Mouse (Mus musculus) inflammation-experienced regulatory T-cells, adult 6 months (primary cell): ENCODE results near the gene Gpr21. TPM values are rescaled to one million over a fixed set of nuclear protein-coding genes. Genes with fewer than 3 reads are reported as not detected.
"Not testable (repeated sequence)": the region's sequence is repeated elsewhere in the genome, so short reads cannot be mapped to it uniquely, and the experiment has no call there.

Source experiments
- ATAC-seq: one replicate; pipeline ENCODE4 v1.8.0; 2017
- polyA plus RNA-seq, 3 experiments: library from polyadenylated mRNA; unstranded; fragments of 100-300 nt; shearing (Covaris generic); gene quantifications; one replicate each; pipeline ENCODE4 v1.2.1; 2017

Gene Gpr21
- 1 to 10 TPM; 1.0 to 2.2 (median 1.4) TPM for polyA plus RNA-seq

- ATAC-seq: no peak
Observed at GRCm38 (mm10) chr2:37516030-37516710, at the start of gene Gpr21. Gene Gpr21 (plus strand): TSS chr2:37516332.

GRCm38 (mm10) chr2:37479559-37479958 is 36.6 kb upstream of the Gpr21 start:
- no peak for ATAC-seq

GRCm38 (mm10) chr2:37480039-37480438 is 36.1 kb upstream of the Gpr21 start:
- ATAC-seq: no peak

GRCm38 (mm10) chr2:37484165-37484564 is 32.0 kb upstream of the Gpr21 start:
- ATAC-seq: no peak

- ATAC-seq: peak; percentile 64
Observed at GRCm38 (mm10) chr2:37485370-37485769, 30.8 kb upstream of the Gpr21 start.

GRCm38 (mm10) chr2:37486408-37486807 is 29.7 kb upstream of the Gpr21 start:
- ATAC-seq: no peak

GRCm38 (mm10) chr2:37488956-37489355 is 27.2 kb upstream of the Gpr21 start:
- no peak for ATAC-seq

- no peak for ATAC-seq
Observed at GRCm38 (mm10) chr2:37497321-37497720, 18.8 kb upstream of the Gpr21 start.

GRCm38 (mm10) chr2:37505856-37506255 is 10.3 kb upstream of the Gpr21 start:
- not testable (repeated sequence) for ATAC-seq

- ATAC-seq: no peak
Observed at GRCm38 (mm10) chr2:37511134-37511901, 4.8 kb upstream of the Gpr21 start.

GRCm38 (mm10) chr2:37516922-37517462 is 860 bp downstream of the Gpr21 start:
- ATAC-seq: no peak

GRCm38 (mm10) chr2:37518561-37519285 is 2.6 kb downstream of the Gpr21 start:
- ATAC-seq: no peak

- no peak for ATAC-seq
Observed at GRCm38 (mm10) chr2:37519286-37519640, 3.1 kb downstream of the Gpr21 start.

- ATAC-seq: no peak
Observed at GRCm38 (mm10) chr2:37527587-37527986, 11.5 kb downstream of the Gpr21 start.

GRCm38 (mm10) chr2:37529397-37529796 is 13.3 kb downstream of the Gpr21 start:
- no peak for ATAC-seq

- ATAC-seq: no peak
Observed at GRCm38 (mm10) chr2:37530766-37531165, 14.6 kb downstream of the Gpr21 start.

- ATAC-seq: no peak
Observed at GRCm38 (mm10) chr2:37531639-37532038, 15.5 kb downstream of the Gpr21 start.

- ATAC-seq: no peak
Observed at GRCm38 (mm10) chr2:37549346-37550012, 33.3 kb downstream of the Gpr21 start.

- no peak for ATAC-seq
Observed at GRCm38 (mm10) chr2:37556366-37556765, 40.2 kb downstream of the Gpr21 start.

- ATAC-seq: peak; percentile 82
Observed at GRCm38 (mm10) chr2:37565579-37565978, 49.4 kb downstream of the Gpr21 start.

GRCm38 (mm10) chr2:37566035-37566434 is 49.9 kb downstream of the Gpr21 start:
- peak; percentile 21 for ATAC-seq

GRCm38 (mm10) chr2:37569888-37570287 is 53.8 kb downstream of the Gpr21 start:
- ATAC-seq: no peak
